Mouse (Mus musculus): ENCODE measurements at regions not wholly inside any gene's neighbourhood (a gene's known extent, or its start where the extent isn't known, plus 50 kb on each side); places are given as distances from the start of the nearest gene placed in this dataset.

- no peak for DNase-seq (ENCODE audit: low read depth, low spot score)
Observed at GRCm38 (mm10) chr14:24939476-24940200, 452.7 kb downstream of the Rps24 start.

DNA sequence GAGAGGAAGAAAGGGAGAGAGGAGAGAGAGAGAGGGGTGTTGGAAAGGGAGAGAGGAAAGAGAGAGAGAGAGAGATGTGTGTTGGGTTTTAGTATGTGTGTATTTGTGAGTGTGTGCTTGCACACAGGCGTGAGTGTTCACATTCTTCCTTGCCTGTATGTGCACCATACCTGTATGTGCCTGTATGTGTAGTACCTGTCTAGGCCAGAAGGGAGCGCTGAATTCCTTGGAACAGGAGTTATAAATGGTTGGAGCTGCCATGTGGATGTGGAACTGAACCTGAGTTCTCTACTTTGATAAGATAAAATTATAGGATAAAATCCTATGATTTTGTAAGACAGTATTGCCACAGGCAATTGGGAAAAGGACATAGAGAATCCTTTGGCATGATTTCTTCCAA is 458.8 kb downstream of the Rps24 start:
- DNase-seq (ENCODE audit: low read depth, low spot score), result peak; percentile 75

DNA sequence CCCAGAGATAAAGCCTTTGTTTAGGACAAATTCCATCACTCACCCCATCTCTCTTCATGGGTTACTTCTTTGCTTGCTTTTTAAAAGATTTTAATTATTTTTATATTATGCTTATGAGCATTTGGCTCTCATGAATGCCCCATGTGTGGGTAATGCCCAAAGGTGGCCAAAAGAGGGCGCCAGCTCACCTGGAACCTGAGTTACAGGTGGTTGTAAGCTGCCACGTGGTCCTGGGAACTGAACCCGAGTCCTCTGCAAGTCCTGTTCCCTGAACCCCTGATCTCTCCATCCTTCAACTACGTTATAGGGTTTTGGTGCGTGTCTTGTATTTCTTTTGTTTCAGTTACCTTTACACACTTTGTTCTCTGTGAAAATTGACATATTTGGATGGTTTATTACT is 460.2 kb downstream of the Rps24 start:
- peak; percentile 44 for DNase-seq (ENCODE audit: low read depth, low spot score)

DNA sequence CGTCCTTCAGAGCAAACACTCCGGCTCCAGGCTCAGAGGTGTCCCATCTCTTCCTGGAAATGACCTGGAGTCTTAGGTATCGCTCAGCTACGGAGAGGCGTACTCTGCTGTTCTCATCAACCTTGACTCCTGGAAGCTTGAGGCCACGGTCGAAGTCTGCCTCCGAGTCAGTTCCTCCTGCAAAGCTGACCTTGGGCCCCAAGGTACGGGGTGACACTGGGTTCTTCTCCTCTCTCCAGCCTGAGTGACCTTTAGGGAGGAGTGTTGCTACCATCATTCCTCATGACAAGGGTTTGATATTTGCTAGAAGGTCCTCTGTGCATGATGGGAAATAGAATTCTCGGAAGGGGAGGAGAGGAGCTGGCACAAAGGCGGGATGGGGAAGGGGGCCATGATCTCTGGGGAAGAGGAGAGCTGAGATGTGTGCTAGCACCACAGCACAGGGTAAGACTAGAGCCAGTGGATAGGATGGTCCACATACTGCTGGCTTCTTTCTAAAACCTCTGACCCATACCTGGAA is 469.0 kb downstream of the Rps24 start:
- DNase-seq (ENCODE audit: low read depth, low spot score), result no peak

DNA sequence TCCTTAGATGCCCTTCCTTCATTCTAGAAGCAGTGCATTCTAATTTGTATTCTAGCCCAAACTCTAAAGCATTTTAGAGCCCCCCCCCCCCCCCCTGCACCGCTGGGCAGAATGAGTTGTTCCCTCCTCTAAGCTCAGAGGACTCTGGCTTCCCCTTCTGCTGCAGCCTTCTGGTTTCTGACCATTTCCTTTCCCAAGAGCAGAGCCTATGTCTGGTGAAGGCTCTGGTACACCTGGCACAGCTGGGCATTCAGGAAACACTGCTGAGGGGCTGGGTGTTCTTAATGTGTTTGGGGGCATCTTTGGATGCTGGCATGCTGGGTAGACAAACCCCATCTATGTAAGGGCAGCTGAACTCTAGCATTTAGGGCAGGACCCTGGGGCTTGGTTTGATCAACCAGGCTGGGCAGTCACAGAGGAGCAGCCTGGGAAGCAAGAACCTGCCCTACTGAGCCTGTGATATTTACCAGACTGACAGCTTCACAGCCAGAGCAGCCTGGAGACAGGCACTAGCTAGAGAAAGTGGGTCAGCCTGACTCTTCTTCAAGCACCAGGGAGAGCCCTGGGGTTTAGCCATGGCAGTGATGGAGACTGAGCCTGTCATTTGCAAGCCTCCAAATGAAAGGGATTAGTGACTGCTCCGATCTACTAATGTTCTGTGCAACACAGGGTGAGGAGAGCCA is 469.7 kb downstream of the Rps24 start:
- no peak for DNase-seq (ENCODE audit: low read depth, low spot score)

DNA sequence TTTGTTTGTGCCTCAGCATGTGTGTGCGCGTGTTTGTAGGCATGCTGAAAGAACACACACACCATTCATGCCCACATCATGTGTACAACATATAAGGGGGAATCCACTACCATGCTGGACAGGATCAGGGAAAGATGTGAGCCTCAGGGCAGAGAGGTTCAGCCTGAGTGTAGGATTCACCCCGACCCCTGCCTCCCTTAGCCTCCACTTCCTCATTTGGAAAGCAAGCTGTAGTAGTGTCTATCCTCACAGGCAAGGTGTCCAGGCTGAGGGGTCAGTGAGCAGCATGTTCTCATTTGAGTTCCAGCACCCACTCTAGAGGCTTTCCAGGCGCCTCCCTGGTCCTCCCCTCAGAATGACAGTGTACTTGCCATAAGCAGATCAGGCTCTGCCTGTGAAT is 470.5 kb downstream of the Rps24 start:
- DNase-seq (ENCODE audit: low read depth, low spot score), result no peak

GRCm38 (mm10) chr14:24958821-24959220 is 471.9 kb downstream of the Rps24 start:
- no peak for DNase-seq (ENCODE audit: low read depth, low spot score)

DNA sequence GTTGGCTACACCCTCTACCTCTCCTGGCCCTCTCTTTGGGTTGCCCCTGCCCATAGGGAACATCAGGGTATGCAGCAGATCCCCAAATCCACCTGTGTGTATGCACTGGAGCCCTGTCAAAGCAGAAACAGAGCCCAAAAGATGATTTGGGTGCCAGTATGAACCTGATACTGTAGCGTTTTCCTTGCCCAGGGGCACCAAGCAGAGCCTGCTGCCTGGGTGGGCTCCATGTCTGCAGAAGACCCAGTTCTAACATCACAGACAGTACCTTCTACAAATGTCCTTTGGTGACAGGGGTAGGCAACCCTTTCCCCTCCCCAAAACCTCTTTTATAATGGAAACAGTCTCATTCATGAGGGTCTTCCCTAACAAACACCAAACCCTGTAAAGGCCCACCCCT is 472.5 kb downstream of the Rps24 start:
- no peak for DNase-seq (ENCODE audit: low read depth, low spot score)

- DNase-seq (ENCODE audit: low read depth, low spot score), result no peak
Observed at GRCm38 (mm10) chr14:24960082-24960482, 473.2 kb downstream of the Rps24 start.

DNA sequence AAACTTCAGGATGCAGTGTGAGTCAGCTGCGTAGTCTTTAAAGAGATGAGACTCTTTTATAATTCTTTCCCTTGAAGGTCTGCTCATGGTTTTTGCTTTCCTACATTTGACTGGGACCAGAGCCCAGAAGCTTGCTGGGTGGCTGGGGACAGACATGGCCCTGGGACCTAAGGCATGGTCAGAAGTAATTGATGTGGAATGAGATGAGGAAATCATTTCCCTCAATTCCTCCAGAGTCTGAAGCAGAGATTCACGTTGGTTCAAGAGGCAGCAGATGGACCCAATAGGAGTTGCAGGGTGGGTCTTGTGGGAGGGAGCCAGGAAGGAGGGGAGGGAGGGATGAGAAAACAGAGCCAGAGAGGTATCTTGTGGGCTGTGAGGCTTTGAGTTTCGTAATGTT is 473.9 kb downstream of the Rps24 start:
- no peak for DNase-seq (ENCODE audit: low read depth, low spot score)

DNA sequence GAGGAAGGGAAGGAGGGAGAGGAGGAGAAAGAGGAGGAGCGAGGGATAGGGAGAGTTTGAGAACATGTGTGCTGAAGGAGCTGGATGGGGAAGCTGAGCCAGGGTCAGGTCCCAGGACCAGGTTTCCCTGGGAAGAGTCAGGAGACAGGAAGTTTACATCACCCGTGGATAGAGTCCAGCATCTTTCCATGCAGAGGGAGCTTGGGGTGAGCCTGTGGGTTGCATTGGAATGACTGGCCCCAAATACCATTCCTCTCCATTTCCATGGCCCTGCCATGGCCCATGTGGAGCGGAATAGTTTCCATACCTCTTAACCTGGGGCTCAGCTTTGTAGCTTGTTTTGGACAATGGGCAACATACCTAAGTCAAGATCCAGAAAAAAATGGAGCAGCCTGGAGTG is 474.8 kb downstream of the Rps24 start:
- no peak for DNase-seq (ENCODE audit: low read depth, low spot score)

- no peak for DNase-seq (ENCODE audit: low read depth, low spot score)
Observed at GRCm38 (mm10) chr14:24969584-24969983, 482.7 kb downstream of the Rps24 start.

DNA sequence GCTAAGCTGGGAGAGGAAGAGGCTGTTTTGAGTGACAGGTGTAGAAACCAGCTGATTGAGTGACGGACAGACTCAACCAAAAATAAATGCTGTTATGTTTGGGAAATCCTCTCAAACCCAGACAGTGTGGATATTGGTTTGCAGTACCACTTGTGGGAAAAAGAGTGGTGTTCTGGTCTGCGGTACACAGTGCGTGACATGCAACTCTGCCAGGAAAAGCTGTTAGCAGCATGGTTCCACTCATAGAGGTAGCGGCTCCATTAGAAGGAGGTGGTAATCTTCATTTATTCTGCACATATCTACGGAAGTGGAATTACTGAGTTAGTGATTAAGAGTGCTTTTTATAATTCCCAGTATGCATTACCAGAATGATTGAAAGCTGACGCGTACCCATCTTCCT is 485.4 kb downstream of the Rps24 start:
- no peak for DNase-seq (ENCODE audit: low read depth, low spot score)

DNA sequence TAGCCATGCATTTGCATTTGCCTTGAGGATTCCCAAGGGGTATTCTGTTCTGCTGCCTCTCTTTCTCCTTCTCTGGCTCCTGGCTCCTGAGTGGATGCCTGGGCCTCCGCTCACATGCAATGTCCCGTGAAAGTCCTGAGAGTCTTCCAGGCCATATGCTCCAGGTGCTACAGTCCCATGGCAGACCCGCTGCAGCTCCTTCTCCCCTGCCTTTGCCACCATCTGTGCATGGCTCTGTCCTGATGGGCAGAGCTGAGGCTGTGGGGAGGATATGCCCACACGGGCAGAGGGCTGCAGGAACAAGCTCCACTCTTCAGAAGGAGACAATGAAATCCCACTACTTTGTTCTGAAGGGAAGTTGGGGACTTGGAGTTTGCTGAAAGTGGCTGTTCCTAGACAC is 485.9 kb upstream of the Zmiz1 start:
- no peak for DNase-seq (ENCODE audit: low read depth, low spot score)

DNA sequence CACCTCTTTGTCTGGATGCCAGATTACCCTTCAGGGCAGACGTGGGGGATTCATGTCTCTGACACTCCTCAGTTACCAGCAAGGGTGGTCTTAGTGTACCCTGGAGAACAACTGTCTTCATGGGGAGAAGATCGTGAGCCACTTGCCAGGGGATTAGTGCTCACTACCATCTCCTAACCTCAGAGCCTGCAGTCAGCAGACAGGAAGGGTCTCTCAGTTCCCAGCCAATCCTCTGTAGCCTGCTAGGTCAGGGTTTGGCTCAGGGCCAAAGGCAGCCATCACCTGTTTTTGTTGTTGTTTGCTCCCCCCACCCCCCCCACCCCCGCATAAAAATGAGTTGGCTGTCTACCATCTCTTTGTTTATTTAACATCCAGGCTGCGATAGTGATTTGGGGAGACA is 485.4 kb upstream of the Zmiz1 start:
- DNase-seq (ENCODE audit: low read depth, low spot score), result no peak

GRCm38 (mm10) chr14:24982489-24982888 is 476.5 kb upstream of the Zmiz1 start:
- no peak for DNase-seq (ENCODE audit: low read depth, low spot score)

DNA sequence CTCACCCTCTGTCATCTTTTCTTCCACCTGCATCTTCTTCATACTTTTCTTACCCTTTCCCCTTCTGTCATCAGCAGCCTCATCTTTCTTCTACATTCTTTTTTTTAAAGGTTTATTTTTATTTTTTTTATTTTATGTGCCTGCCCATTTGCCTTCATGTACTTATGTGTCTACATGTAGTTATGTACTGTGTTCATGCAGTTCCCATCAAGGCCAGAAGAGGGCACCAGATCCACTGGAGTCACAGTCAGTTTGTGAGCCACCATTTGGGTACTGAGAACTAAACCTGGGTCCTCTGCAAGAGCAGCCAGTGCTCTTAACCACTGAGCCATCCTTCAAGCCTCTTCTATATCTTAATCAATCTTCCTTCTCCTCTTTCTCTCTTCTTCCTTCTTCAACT is 475.7 kb upstream of the Zmiz1 start:
- peak; percentile 73 for DNase-seq (ENCODE audit: low read depth, low spot score)

DNA sequence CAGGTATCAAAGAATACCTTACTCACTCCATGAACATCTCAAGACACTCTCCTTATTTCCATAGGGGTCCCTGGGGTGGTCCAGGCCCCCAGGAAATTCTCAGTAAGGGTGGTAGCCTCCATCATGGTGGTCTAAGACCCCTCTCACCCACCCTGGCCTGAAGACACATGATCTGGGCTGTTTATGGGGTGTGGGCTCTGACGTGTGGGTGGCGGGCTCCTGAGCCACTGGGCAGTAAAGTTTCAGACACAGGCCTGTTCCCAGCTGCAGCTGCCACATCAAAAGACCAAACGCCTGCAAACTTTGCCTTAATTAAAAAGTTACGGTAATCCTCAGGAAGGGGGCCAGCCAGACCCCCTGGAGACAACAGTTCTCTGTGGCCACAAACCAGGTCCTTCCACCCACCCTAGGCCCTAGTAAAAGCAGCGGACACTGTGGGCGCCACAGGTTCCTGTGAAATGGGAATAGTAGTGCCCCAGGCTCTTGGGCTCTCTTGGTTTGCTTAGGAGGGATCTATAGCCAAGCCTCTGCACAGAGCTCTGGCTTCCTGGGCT is 473.1 kb upstream of the Zmiz1 start:
- no peak for DNase-seq (ENCODE audit: low read depth, low spot score)

DNA sequence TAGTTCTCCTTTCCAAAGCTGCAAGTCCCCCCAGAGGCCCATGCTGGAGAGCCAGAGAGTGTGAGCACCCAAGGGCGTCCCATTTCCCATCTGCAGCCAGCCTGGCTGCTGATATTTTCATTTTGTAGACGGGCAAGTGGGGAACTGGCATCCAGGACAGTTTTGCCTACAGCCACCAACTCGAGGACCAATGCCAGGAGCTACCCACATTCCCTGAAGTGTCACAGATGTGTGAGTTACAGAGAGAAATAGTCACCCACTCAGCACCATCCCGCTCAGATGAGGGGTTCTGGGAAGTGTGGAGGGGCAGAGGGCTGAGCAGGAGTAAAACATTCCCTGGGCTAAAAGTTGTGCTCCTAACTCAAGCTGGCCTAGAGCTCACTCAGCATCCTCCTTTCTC is 472.6 kb upstream of the Zmiz1 start:
- DNase-seq (ENCODE audit: low read depth, low spot score), result no peak

GRCm38 (mm10) chr14:24993751-24994658 is 465.0 kb upstream of the Zmiz1 start:
- no peak for DNase-seq (ENCODE audit: low read depth, low spot score)

DNA sequence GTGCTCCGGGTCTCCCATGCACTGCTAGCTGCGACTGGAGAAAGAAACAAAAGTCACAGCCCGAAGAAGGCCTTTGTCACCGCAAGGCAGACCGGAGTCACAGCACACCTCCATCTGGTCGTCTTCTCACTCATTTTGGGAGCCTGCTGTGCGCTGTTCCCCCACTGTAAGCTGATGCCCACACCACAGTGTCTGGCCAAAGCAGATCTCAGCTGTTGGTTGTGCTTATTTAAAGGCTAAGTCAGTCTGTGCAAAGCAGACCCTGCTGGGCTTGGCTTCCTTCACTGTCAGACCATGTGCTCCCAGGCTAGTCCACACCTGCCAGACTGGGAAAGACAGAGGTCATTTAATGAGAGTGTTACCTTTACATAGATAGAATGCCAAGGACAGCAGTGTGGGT is 463.8 kb upstream of the Zmiz1 start:
- no peak for DNase-seq (ENCODE audit: low read depth, low spot score)

All from R1 (cell line).